Mouse (Mus musculus) spleen, adult 2 months (tissue): ENCODE results near the gene Zfp617. TPM values are rescaled to one million over a fixed set of nuclear protein-coding genes. Genes with fewer than 3 reads are reported as not detected.

Experiments
- DNase-seq, 2 experiments: peaks; one replicate each; pipeline versions ENCODE4 v3.0.0 to v3.0.0-alpha.2; 2012 to 2021; ENCODE audit warnings: low spot score in 2 of 2, low read depth in 1 of 2
- H3K27ac ChIP-seq: fragments of 200-500 bp; 2 replicates; pipeline ENCODE4 v1.5.1; 2012; ENCODE audit warnings: low read length, inconsistent platforms; ENCODE audit not compliant: insufficient read depth
- H3K27me3 ChIP-seq: fragments of 200-500 bp; 2 replicates; pipeline ENCODE4 v1.6.1; 2012; ENCODE audit warnings: mild to moderate bottlenecking, moderate library complexity, low read length, inconsistent platforms; ENCODE audit not compliant: control insufficient read depth, insufficient read depth
- H3K36me3 ChIP-seq: fragments of 200-500 bp; 2 replicates; pipeline ENCODE4 v1.6.1; 2012; ENCODE audit warnings: mild to moderate bottlenecking, low read length, inconsistent platforms; ENCODE audit not compliant: control insufficient read depth, insufficient read depth
- H3K4me1 ChIP-seq: fragments of 200-500 bp; 2 replicates; pipeline ENCODE4 v1.6.1; 2011; ENCODE audit warnings: inconsistent platforms; ENCODE audit not compliant: control insufficient read depth, insufficient read depth, insufficient read length
- H3K4me3 ChIP-seq: fragments of 200-500 bp; 2 replicates; pipeline ENCODE4 v1.5.1; 2011; ENCODE audit warnings: mild to moderate bottlenecking, inconsistent platforms; ENCODE audit not compliant: insufficient read depth, insufficient read length; ENCODE audit errors: extremely low read depth
- CTCF ChIP-seq: fragments of 200-500 bp; IDR thresholded peaks from 2 replicates; pipeline ENCODE4 v1.5.1; 2011; ENCODE audit warnings: mild to moderate bottlenecking, inconsistent platforms; ENCODE audit not compliant: insufficient read depth, insufficient read length, insufficient replicate concordance; ENCODE audit errors: extremely low read depth
- POLR2A ChIP-seq: fragments of 200-500 bp; IDR thresholded peaks from 2 replicates; pipeline ENCODE4 v1.6.1; 2011; ENCODE audit warnings: low read depth, low read length, inconsistent platforms
- WGBS: fragments of 180-500 bp; shearing (Covaris S2); methylation state at CpG from one replicate; pipeline ENCODE4 v1.1.7; 2018; 5-methylcytosine and 5-hydroxymethylcytosine counted together
- polyA plus RNA-seq: library from polyadenylated mRNA; depleted of rRNA; stranded (reverse); fragments of >200 nt; gene quantifications from 2 replicates; pipeline ENCODE4 v1.2.3, GENCODE M21; 2012

Gene Zfp617
- polyA plus RNA-seq, 1 experiment, result 0.99 TPM

GRCm38 (mm10) chr8:71954666-71955065, 46.2 kb downstream of the Zfp617 start:
- 96% methylated on average over 9 of the region's 9 CpGs for WGBS
- H3K36me3 ChIP-seq, result no peaks in the 10 kb centered on the region
- no peak for TF ChIP-seq POLR2A
- no peak for TF ChIP-seq CTCF
- peaks cover 8% of the 10 kb centered on the region for H3K4me1 ChIP-seq
- no peak overlapping the region for H3K27ac ChIP-seq
- H3K4me3 ChIP-seq, result no peak overlapping the region
- H3K27me3 ChIP-seq, result no peaks in the 10 kb centered on the region
- DNase-seq, result no peak

GRCm38 (mm10) chr8:71960483-71960882, 52.0 kb downstream of the Zfp617 start:
- Histone ChIP-seq H3K27me3 (no peaks in the 10 kb centered on the region), H3K36me3 (peaks cover 2% of the 10 kb centered on the region), H3K27ac (no peak overlapping the region), H3K4me3 (no peak overlapping the region), H3K4me1 (no peaks in the 10 kb centered on the region)
- DNase-seq, result no peak
- no peak for TF ChIP-seq CTCF
- TF ChIP-seq POLR2A, result no peak

DNA sequence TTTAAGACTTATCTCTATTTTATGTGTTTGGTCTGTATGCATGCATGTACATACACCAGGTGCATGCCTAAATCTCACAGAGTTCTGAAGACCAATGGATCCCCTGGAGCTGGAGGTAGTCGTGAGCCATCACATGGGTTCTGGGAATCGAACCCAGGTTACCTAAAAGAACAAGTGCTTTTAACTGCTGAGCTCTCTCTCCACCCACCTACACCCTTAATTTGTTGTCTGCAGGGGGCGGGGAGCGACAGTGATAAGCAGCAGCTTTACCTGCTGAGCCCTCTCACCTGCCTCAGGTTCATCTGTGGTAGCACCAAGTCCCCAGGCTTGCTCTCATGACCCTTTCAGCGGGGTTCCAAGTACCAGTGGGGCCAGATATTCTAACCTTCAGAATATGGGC, 53.4 kb downstream of the Zfp617 start:
- peaks cover 10% of the 10 kb centered on the region for H3K36me3 ChIP-seq
- TF ChIP-seq CTCF (no peak), POLR2A (no peak)
- 96% methylated on average over 5 of the region's 5 CpGs for WGBS

DNA sequence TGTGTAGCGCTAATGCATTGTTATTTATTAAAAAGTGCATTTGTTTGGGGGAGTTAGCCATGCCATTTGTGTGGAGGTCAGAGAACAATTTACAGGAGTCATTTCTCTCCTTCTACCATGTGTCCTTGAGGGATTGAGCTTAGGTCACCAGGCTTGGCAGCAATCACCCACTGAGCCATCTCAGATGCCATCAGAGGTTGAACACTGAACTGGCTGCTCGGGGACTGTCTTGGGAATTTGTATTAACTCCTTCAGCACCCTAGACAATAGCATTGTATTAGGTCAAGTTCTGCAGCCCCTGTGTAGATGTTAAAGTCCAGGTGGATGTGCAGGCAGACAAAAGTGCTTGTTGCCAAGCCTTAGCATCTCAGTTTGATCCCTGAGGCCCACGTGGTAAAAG, 55.6 kb downstream of the Zfp617 start:
- no peak for DNase-seq
- TF ChIP-seq POLR2A (no peak), CTCF (no peak)
- no peaks in the 10 kb centered on the region for H3K4me1 ChIP-seq
- peaks cover 25% of the 10 kb centered on the region for H3K36me3 ChIP-seq
- no peak overlapping the region for H3K27ac ChIP-seq
- no peaks in the 10 kb centered on the region for H3K27me3 ChIP-seq
- no peak overlapping the region for H3K4me3 ChIP-seq
- WGBS, result 91% methylated on average over 3 of the region's 3 CpGs

More for the DNA sequence above, 53.4 kb downstream of the Zfp617 start:
- Histone ChIP-seq H3K4me3 (no peak overlapping the region), H3K27me3 (no peaks in the 10 kb centered on the region), H3K4me1 (no peaks in the 10 kb centered on the region), H3K27ac (no peak overlapping the region)
- no peak for DNase-seq

DNA sequence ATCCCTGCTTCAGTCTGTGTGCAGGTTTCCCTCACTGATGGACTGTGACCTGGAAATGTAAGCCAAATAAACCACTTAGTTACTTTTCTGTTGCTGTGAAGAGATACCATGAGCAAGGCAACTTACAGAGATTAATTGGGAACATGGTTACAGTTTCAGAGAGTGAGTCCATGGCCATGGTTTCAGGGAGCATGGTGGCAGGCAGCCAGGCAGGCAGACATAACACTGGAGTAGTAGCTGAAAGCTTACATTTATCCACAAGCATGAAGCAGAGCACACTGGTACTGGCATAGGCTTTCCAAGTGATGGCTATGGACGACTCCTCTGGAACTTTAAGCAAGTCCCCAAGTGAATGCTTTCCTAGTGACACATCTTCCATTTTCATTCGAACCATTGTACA, 56.7 kb downstream of the Zfp617 start:
- 95% methylated on average over 2 of the region's 2 CpGs for WGBS
- Histone ChIP-seq H3K4me1 (no peaks in the 10 kb centered on the region), H3K27ac (no peak overlapping the region), H3K4me3 (no peak overlapping the region), H3K36me3 (peaks cover 27% of the 10 kb centered on the region), H3K27me3 (no peaks in the 10 kb centered on the region)
- no peak for DNase-seq
- TF ChIP-seq CTCF, result no peak
- TF ChIP-seq POLR2A, result no peak

GRCm38 (mm10) chr8:71966411-71966810, 58.0 kb downstream of the Zfp617 start:
- no peaks in the 10 kb centered on the region for H3K27me3 ChIP-seq
- H3K4me3 ChIP-seq, result no peak overlapping the region
- no peaks in the 10 kb centered on the region for H3K4me1 ChIP-seq
- H3K36me3 ChIP-seq, result peaks cover 27% of the 10 kb centered on the region
- no peak for TF ChIP-seq CTCF
- no peak for TF ChIP-seq POLR2A
- no peak overlapping the region for H3K27ac ChIP-seq
- no peak for DNase-seq

GRCm38 (mm10) chr8:71967261-71967660, 58.8 kb downstream of the Zfp617 start:
- no peak overlapping the region for H3K4me3 ChIP-seq
- H3K27ac ChIP-seq, result no peak overlapping the region
- 93% methylated on average over 5 of the region's 5 CpGs for WGBS
- TF ChIP-seq CTCF (no peak), POLR2A (no peak)
- no peak for DNase-seq
- peaks cover 27% of the 10 kb centered on the region for H3K36me3 ChIP-seq
- no peaks in the 10 kb centered on the region for H3K4me1 ChIP-seq
- no peaks in the 10 kb centered on the region for H3K27me3 ChIP-seq

DNA sequence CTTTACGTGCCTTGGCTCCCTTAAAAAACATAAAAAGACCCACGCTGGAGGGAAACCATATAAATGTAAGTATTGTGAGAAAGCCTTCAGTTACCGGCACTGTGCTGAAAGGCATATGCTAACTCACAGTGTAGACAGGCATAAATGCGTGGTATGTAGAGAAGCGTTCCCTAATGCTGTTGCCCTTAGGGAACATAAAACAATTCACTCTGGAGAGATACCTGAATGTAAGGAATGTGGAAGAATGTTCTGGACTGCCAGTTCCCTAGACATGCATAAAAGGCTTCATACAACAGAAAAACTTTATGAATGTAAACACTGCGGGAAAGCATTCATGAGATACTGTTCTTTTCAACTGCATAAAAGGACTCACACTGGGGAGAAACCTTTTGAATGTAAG, 59.7 kb downstream of the Zfp617 start:
- no peaks in the 10 kb centered on the region for H3K27me3 ChIP-seq
- TF ChIP-seq POLR2A, result no peak
- no peak for TF ChIP-seq CTCF
- H3K36me3 ChIP-seq, result peaks cover 27% of the 10 kb centered on the region
- H3K4me1 ChIP-seq, result no peaks in the 10 kb centered on the region
- no peak overlapping the region for H3K4me3 ChIP-seq
- 95% methylated on average over 6 of the region's 6 CpGs for WGBS
- no peak for DNase-seq
- H3K27ac ChIP-seq, result no peak overlapping the region
